Mouse (Mus musculus) C2C12 (cell line): ENCODE results near the gene Dyrk3. TPM values are rescaled to one million over a fixed set of nuclear protein-coding genes. Genes with fewer than 3 reads are reported as not detected.

ENCODE experiments used
- H3K27me3 ChIP-seq: one replicate; pipeline ENCODE4 v1.6.1; 2011; ENCODE audit not compliant: control insufficient read depth, insufficient read depth, insufficient read length
- H3K36me3 ChIP-seq: one replicate; pipeline ENCODE4 v1.6.1; 2011; ENCODE audit not compliant: control insufficient read depth, insufficient read depth
- H3K4me3 ChIP-seq: one replicate; pipeline ENCODE4 v1.5.1; 2011; ENCODE audit warnings: mild to moderate bottlenecking, control low read depth; ENCODE audit not compliant: poor library complexity, insufficient read depth, severe bottlenecking
- H3K79me2 ChIP-seq: one replicate; pipeline ENCODE4 v1.6.1; 2011; ENCODE audit not compliant: control insufficient read depth, insufficient read depth
- H3K79me3 ChIP-seq: one replicate; pipeline ENCODE4 v1.6.1; 2011; ENCODE audit warnings: low read depth, control low read depth
- H3ac ChIP-seq: one replicate; pipeline ENCODE3; 2011; ENCODE audit warnings: low read depth; ENCODE audit not compliant: control insufficient read depth, insufficient read length
- CEBPB ChIP-seq: IDR thresholded peaks from one replicate; pipeline ENCODE4 v1.6.1; 2011; ENCODE audit warnings: low read depth, mild to moderate bottlenecking, control low read depth, moderate library complexity
- CTCF ChIP-seq: IDR thresholded peaks from one replicate; pipeline ENCODE4 v1.5.1; 2011; ENCODE audit not compliant: control insufficient read depth, insufficient read depth, insufficient read length
- FOSL1 ChIP-seq: IDR thresholded peaks from one replicate; pipeline ENCODE4 v1.8.0; 2011; ENCODE audit warnings: mild to moderate bottlenecking, low read length; ENCODE audit not compliant: poor library complexity, insufficient read depth, severe bottlenecking
- MAX ChIP-seq: IDR thresholded peaks from one replicate; pipeline ENCODE4 v1.6.1; 2011; ENCODE audit warnings: mild to moderate bottlenecking, control low read depth
- MYOD1 ChIP-seq: IDR thresholded peaks from one replicate; pipeline ENCODE4 v1.6.1; 2011; ENCODE audit warnings: low read depth; ENCODE audit not compliant: control insufficient read depth, insufficient read length
- MYOG ChIP-seq: IDR thresholded peaks from one replicate; pipeline ENCODE4 v1.6.1; 2011; ENCODE audit not compliant: control insufficient read depth, insufficient read length; ENCODE audit errors: extremely low read depth
- USF1 ChIP-seq: IDR thresholded peaks from one replicate; pipeline ENCODE4 v1.6.1; 2011; ENCODE audit warnings: low read depth, mild to moderate bottlenecking, control low read depth, moderate library complexity
- polyA plus RNA-seq: library from polyadenylated mRNA; unstranded; fragments of >200 nt; fragmentation: generic; extraction: Trizol; gene quantifications from one replicate; pipeline ENCODE4 v1.2.1, GENCODE M21; 2012; ENCODE audit warnings: missing spikeins

The Dyrk3 gene
- polyA plus RNA-seq, 1 experiment = 5.0 TPM

- H3K27me3 ChIP-seq = no peaks in the 10 kb centered on the region
- TF ChIP-seq CTCF = no peak
- no peak for TF ChIP-seq MAX
- TF ChIP-seq USF1 = no peak
- no peak for TF ChIP-seq MYOG
- no peak for TF ChIP-seq MYOD1
- no peak for TF ChIP-seq CEBPB
- TF ChIP-seq FOSL1 = no peak
- H3ac ChIP-seq = peak overlapping the region; percentile 78
- peaks cover 51% of the 10 kb centered on the region for H3K79me2 ChIP-seq
- H3K4me3 ChIP-seq = peak overlapping the region; percentile 59
- no peaks in the 10 kb centered on the region for H3K36me3 ChIP-seq
- peaks cover 27% of the 10 kb centered on the region for H3K79me3 ChIP-seq
Observed at GRCm38 (mm10) chr1:131137717-131138118, 422 bp downstream of the Dyrk3 start.

GRCm38 (mm10) chr1:131137111-131137510 lies 1.0 kb downstream of the Dyrk3 start:
- peak overlapping the region; percentile 3 for H3ac ChIP-seq
- peak overlapping the region; percentile 59 for H3K4me3 ChIP-seq
- no peaks in the 10 kb centered on the region for H3K36me3 ChIP-seq
- H3K79me3 ChIP-seq = peaks cover 32% of the 10 kb centered on the region
- no peaks in the 10 kb centered on the region for H3K27me3 ChIP-seq
- H3K79me2 ChIP-seq = peaks cover 57% of the 10 kb centered on the region
- no peak for TF ChIP-seq CEBPB
- no peak for TF ChIP-seq MYOD1
- no peak for TF ChIP-seq MYOG
- no peak for TF ChIP-seq USF1
- TF ChIP-seq MAX = no peak
- TF ChIP-seq CTCF = no peak
- no peak for TF ChIP-seq FOSL1

DNA sequence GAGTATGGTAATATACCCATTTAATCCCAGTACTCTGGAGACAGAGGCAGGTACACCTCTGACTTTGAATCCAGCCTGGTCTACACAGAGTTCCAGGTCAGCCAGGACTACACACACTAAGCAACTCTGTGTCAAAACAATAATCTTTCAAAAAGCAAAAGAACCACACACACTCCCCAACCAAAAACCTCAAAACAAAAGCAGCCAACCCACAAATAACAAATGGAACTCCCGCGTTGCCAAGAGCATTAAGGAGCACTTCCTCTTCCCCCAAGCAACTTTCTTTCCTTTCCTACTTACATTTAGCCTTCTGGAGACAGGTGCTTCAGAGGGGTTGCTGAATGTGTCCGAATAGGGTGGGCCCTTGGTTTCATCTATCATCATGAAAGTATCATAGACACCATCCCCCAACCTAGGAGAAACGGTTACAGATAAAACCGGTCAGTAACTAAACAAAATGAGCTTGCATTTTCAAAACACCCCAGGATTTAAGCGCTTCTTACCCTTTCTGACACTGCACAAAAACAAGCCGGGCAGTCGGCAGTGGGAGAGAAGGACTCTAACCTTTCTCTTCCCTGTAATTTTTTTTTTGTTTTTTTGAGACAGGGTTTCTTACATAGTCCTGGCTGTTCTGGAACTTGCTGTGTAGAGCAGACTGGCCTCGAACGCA lies 2.0 kb downstream of the Dyrk3 start:
- Histone ChIP-seq H3K79me2 (peaks cover 62% of the 10 kb centered on the region), H3ac (no peak overlapping the region), H3K36me3 (no peaks in the 10 kb centered on the region), H3K27me3 (no peaks in the 10 kb centered on the region), H3K4me3 (no peak overlapping the region), H3K79me3 (peaks cover 32% of the 10 kb centered on the region)
- no peak for TF ChIP-seq CEBPB
- TF ChIP-seq MAX = no peak
- TF ChIP-seq MYOD1 = no peak
- no peak for TF ChIP-seq MYOG
- no peak for TF ChIP-seq FOSL1
- TF ChIP-seq CTCF = no peak
- no peak for TF ChIP-seq USF1

- Histone ChIP-seq H3K27me3 (no peaks in the 10 kb centered on the region), H3K4me3 (no peak overlapping the region), H3K79me2 (peaks cover 71% of the 10 kb centered on the region), H3K79me3 (peaks cover 40% of the 10 kb centered on the region), H3K36me3 (peaks cover 9% of the 10 kb centered on the region), H3ac (peak overlapping the region; percentile 46)
- TF ChIP-seq FOSL1 (no peak), CEBPB (no peak)
Observed at GRCm38 (mm10) chr1:131134942-131135522, 3.1 kb downstream of the Dyrk3 start.

DNA sequence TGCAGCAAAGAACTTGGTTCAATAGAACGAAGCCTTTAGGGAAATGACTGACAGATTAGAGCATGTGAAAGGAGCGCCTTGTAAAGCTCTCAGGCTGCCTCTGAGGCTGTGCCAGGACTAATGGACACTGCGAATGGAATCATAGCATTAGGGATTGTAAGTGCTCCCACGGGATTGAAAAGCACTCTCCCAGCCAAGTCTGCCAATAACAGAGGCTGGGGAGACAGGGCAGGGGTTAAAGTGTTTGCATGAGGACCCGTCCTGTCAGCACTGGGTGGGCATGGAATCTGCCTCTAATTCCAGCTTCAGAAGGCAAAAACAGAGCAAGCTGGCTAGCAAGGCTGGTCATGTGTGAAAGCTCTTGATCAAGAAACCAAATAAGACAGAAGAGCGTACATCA lies 3.9 kb downstream of the Dyrk3 start:
- Histone ChIP-seq H3ac (no peak overlapping the region), H3K79me2 (peaks cover 78% of the 10 kb centered on the region), H3K4me3 (no peak overlapping the region), H3K36me3 (peaks cover 17% of the 10 kb centered on the region), H3K79me3 (peaks cover 44% of the 10 kb centered on the region), H3K27me3 (no peaks in the 10 kb centered on the region)
- TF ChIP-seq MAX (no peak), CEBPB (no peak), CTCF (no peak), MYOD1 (no peak), MYOG (no peak), FOSL1 (no peak), USF1 (no peak)
